Mouse (Mus musculus): Measurements from ENCODE around the gene Erfe. TPM values are rescaled to one million over a fixed set of nuclear protein-coding genes. Genes with fewer than 3 reads are reported as not detected.

Gene Erfe
- polyA plus RNA-seq, 1 experiment, result 5.2 TPM

DNA sequence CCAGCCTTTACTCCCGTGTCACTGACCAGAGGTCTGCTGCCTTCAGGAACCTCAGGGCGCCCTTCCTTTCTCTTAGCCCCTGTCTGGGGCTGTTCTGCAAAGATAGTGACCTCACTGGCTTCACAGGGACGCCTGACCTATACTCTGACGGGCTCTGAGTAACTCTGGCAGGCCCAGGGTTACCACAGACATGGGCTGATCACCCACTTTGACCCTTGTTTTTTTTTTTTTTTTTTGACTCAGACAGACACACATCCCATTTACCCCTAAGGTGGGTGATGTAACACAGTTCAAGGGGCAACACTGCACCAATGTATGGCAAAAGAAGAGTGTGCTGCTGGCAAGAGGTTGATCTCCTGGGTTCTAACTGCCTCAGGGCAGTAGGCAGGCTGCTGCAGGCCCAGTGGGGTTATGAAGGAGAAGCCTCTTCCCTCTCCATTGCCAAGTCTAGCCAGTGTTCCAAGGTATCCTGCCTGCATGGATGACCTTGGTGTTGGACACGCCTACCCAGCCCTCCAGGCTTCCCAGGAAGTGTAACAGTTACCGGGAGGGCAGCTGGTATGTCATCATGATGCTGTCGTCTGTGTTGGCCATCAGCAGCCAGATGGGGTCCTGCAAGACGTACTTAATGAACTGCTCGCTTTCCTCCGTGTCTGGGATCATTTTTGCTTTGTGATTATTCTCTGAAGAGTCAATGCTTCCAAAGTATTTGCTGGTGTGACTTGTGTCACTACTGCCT lies 53.8 kb downstream of the Erfe start:
- no peak for TF ChIP-seq POLR2A (IDR thresholded peaks at IDR 0.05; ENCODE audit: borderline replicate concordance, control insufficient read depth, low read depth, low read length)
- no peak for TF ChIP-seq CTCF (IDR thresholded peaks at IDR 0.05; ENCODE audit: control insufficient read depth, insufficient read depth, low read length)
- no peaks in the 10 kb centered on the region; the same call in 1 of the 2 replicates for H3K4me1 ChIP-seq (ENCODE audit: control insufficient read depth, insufficient read depth, low read length)
- H3K4me3 ChIP-seq (replicated peaks; ENCODE audit: control insufficient read depth, low read depth, low read length), result no peak overlapping the region
- 79% methylated on average over 10 of the region's 10 CpGs for WGBS
- H3K27ac ChIP-seq (ENCODE audit: control insufficient read depth, insufficient read depth, low read depth, low read length, poor library complexity), result no peak overlapping the region

DNA sequence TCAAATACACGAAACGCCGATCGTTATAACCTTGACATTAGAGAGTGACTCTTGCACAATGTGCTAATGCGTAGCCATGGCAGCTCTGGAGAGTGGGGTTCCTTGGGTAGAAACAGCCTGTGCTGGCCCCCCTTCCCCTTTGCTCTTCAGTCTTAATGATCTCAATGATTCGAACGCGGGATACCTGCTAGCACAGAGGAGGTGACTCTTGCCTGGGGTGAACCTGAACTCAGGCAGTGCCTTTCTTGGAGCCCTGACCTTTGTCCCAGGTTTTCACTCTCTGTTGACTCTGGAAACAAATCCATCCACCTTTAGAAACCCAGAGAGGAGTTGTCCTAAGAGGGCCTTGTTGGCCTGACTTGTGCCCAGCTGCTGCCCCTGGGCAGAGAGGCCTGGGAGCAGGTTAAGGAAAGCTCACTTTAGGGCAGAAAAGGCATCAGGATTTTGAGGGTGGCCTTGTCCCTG lies 54.4 kb downstream of the Erfe start:
- TF ChIP-seq CTCF (IDR thresholded peaks at IDR 0.05; ENCODE audit: control insufficient read depth, insufficient read depth, low read length), result no peak
- no peak for TF ChIP-seq POLR2A (IDR thresholded peaks at IDR 0.05; ENCODE audit: borderline replicate concordance, control insufficient read depth, low read depth, low read length)
- WGBS, result 87% methylated on average over 8 of the region's 8 CpGs
- no peaks in the 10 kb centered on the region; the same call in 1 of the 2 replicates for H3K4me1 ChIP-seq (ENCODE audit: control insufficient read depth, insufficient read depth, low read length)
- no peak overlapping the region for H3K4me3 ChIP-seq (replicated peaks; ENCODE audit: control insufficient read depth, low read depth, low read length)
- H3K27ac ChIP-seq (ENCODE audit: control insufficient read depth, insufficient read depth, low read depth, low read length, poor library complexity), result no peak overlapping the region

Other genes with a start within 250 kb of the Erfe start
- gene Rbm44, start 221.3 kb upstream of the Erfe start, polyA plus RNA-seq (2011; ENCODE audit: insufficient read depth, insufficient read length, low replicate concordance, missing spikeins), result 4.2 and 11.0 TPM in 2 replicates
- gene Ramp1, start 186.6 kb upstream of the Erfe start, polyA plus RNA-seq (2011; ENCODE audit: insufficient read depth, insufficient read length, low replicate concordance, missing spikeins), result 12.9 and 22.2 TPM in 2 replicates
- gene Ube2f, start 116.1 kb upstream of the Erfe start, polyA plus RNA-seq (2011; ENCODE audit: insufficient read depth, insufficient read length, low replicate concordance, missing spikeins), result 48.9 and 62.6 TPM in 2 replicates
- 24.1 and 26.7 TPM in 2 replicates for gene Scly, start 68.1 kb upstream of the Erfe start, polyA plus RNA-seq (2011; ENCODE audit: insufficient read depth, insufficient read length, low replicate concordance, missing spikeins)
- not detected in 2 replicates for gene Espnl, start 44.4 kb upstream of the Erfe start, polyA plus RNA-seq (2011; ENCODE audit: insufficient read depth, insufficient read length, low replicate concordance, missing spikeins)
- gene Klhl30, start 15.4 kb upstream of the Erfe start, polyA plus RNA-seq (2011; ENCODE audit: insufficient read depth, insufficient read length, low replicate concordance, missing spikeins), result not detected in 2 replicates
- gene Ilkap, start 32.4 kb downstream of the Erfe start, polyA plus RNA-seq (2011; ENCODE audit: insufficient read depth, insufficient read length, low replicate concordance, missing spikeins), result 111 and 202 TPM in 2 replicates
- gene Hes6, start 47.6 kb downstream of the Erfe start, polyA plus RNA-seq (2011; ENCODE audit: insufficient read depth, insufficient read length, low replicate concordance, missing spikeins), result 23.3 and 32.9 TPM in 2 replicates
- gene Per2, start 92.9 kb downstream of the Erfe start, polyA plus RNA-seq (2011; ENCODE audit: insufficient read depth, insufficient read length, low replicate concordance, missing spikeins), result 2.3 and 9.4 TPM in 2 replicates
- 2.7 and 6.8 TPM in 2 replicates for gene Traf3ip1, start 128.2 kb downstream of the Erfe start, polyA plus RNA-seq (2011; ENCODE audit: insufficient read depth, insufficient read length, low replicate concordance, missing spikeins)
- 25.8 and 40.9 TPM in 2 replicates for gene Asb1, start 174.1 kb downstream of the Erfe start, polyA plus RNA-seq (2011; ENCODE audit: insufficient read depth, insufficient read length, low replicate concordance, missing spikeins)

Data from bone marrow, adult 2 months (tissue).